Mouse (Mus musculus): ENCODE measurements around the gene Kdm2a. TPM values are rescaled to one million over a fixed set of nuclear protein-coding genes. Genes with fewer than 3 reads are reported as not detected.

The Kdm2a gene
- total RNA-seq, 1 experiment from 2014 or later, result 96.2 TPM

GRCm38 (mm10) chr19:4299574-4300270 lies 98.4 kb downstream of the Kdm2a start:
- DNase-seq, result no peak

DNA sequence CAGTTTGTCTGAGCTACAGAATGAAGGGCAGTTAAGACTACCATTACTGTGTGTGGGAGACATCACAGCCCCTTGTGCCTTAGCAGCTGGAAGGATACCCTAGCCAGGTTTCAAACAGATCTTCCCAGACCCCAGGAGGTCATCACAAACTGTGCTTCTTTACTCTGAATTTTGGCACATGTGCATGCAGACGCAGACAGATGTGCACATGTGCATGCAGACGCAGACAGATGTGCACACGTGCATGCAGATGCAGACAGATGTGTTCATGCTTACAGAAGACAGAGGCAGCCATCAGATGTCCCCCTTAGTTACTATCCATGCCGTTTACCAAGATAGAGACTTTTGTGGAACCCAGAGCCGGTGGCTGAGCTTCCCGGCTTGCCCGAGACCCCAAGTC lies 99.0 kb downstream of the Kdm2a start:
- no peak for DNase-seq

DNA sequence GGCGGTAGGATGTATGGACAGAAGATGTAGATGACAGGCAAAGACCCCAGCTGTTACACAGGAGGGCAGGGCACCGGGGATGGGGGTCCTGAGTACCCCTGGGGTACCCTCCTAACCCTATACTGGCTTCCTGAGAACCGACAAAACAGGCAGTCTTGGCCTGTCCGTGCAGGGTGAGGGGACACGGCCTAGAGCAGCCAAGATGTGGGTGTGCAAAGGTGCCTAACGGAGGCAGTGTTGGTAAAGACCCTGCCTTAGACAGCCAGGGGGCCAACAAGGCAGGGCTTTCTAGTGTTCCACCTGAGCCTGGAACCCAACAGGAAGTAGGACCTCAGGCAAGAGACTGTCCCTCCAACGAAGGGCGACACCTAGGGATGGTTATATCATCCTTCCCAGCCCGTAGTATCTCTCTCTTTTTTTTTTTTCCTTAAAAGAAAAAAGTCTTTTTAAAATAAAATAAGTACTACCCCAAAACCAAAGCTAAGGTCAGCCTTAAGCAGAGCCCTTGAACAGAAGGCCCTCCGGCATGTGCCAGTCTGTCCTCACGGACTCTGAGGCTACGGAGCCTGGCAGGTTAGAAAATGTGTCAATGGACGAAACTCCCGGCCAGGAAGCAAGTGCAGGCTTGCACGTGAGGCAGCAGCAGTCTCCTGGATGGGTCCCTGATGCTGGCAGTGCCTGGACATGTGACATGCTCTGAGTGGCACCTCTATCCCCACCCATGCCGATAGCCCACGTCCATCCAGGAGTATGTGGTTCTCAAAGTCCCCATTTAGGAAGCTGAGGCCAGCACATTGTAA lies 99.6 kb downstream of the Kdm2a start:
- DNase-seq, result no peak

- no peak for DNase-seq
Observed at GRCm38 (mm10) chr19:4297851-4298250, 100.2 kb downstream of the Kdm2a start.

DNA sequence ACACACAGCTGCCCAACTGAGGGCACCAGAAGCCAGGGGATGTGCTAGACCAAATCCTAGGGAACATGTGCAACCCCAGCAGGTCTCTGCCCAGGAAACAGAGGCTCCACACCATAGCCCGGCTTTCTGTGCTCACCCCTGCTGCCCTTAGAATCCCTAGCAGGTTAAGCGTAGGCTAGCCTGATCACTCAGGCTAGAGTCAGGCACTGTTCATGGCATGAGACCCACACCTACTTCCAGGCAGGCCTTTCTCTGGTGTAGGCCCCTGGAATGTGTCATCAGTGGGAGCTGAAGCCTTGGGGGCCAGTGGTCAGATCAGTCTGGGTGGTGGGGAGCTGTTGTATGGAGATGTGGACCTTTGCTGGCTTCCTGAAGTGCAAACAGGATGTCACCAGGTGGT lies 101.5 kb downstream of the Kdm2a start:
- DNase-seq, result no peak

- DNase-seq, result no peak
Observed at GRCm38 (mm10) chr19:4295391-4295790, 102.7 kb downstream of the Kdm2a start.

GRCm38 (mm10) chr19:4294381-4295097 lies 103.5 kb downstream of the Kdm2a start:
- DNase-seq, result peak; percentile 72

DNA sequence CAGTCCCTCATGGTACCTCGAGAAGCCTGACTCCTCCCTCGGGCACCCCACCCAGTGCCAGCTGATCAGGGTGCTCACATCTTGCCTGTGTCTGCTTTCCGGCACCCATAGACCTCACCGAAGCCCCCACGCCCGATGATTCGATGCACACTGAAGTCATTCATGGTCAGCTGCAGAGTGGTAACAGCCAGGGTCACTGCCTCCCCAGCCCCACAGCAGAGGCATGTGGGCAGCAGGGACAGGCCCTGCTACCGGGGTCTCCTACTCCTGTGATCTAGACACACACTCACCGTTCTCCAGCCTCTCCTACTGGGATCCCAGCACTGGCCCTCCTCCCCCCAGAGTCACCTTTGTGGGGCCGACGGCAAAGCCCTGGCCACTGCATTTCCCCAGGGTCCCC lies 106.9 kb downstream of the Kdm2a start:
- no peak for DNase-seq

DNA sequence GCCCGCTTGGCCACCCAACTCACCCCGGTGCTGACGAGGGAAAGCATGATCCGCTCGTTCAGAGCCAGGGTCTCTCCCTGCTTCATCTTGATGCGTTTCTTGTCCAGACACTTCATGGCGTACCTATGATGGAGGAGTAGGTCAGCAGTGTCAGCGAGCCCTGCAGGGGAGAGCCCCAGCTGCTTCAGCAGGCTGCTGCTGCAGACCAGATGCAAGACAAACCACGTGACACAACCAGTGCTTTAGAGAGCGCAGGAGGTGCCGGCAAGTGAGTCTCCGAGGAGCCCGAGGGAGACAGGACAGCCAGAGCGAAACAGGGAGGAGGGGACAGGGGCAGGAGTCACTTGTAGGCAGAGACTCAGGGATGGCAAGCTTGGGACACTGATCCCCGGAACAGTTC lies 107.3 kb downstream of the Kdm2a start:
- peak; percentile 2 for DNase-seq

GRCm38 (mm10) chr19:4283653-4284052 lies 114.4 kb downstream of the Kdm2a start:
- DNase-seq, result peak; percentile 6

DNA sequence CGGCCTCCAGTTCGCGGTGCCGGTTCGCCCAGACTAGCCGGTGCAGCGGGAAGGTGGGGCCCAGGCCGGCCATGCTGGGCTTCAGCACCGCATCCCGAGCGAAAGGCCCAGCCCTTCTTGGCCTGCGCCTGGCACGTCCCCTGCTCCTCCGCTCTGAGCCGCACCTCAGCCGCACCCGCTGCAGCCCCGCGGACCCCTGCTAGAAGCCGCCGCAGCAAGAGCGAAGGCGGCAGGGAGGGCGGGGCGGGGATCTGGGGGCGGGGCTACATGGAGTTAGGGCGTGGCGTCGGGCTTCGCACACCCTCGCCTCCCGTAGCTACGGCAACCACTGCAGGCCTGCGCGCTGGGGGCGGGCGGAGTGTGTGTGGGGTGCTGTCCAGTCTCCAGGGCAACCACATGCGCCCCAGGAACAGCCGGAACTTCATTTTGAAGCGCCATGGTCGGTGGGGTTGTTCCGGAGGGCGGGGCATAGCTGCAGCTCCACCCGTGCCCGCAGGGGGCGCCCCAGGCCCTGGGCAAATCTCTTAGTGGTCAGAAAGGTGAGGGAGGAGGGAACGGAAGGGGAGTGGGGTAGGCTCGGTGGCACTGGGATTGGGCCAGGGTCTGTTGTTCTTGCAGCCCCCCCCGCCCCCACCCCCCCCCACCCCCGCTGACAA lies 115.1 kb downstream of the Kdm2a start, which contains the start of gene Ankrd13d:
Gene Ankrd13d (minus strand): TSS at position 240 of the 656 bp plus-strand sequence.
- DNase-seq, result peak; percentile 94

- no peak for DNase-seq
Observed at GRCm38 (mm10) chr19:4280425-4280824, 117.7 kb downstream of the Kdm2a start.

DNA sequence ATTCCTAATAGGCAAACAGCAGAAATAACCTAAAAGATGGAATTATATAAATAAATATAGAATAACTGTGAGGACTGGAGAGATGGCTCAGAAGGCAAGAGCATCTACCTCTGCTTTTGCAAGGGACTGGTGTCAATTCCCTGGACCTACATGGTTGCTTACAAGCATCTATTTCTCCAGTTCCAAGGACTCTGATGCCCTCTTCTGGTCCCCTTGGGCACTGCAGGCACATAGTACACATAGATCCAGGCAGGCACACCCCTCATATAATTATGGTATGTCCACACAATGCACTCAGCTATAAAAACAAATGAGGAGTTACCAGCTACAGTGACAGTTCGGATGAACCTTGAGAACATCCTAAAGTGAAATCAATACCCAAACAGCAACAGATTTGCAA lies 118.6 kb downstream of the Kdm2a start:
- peak; percentile 24 for DNase-seq

DNA sequence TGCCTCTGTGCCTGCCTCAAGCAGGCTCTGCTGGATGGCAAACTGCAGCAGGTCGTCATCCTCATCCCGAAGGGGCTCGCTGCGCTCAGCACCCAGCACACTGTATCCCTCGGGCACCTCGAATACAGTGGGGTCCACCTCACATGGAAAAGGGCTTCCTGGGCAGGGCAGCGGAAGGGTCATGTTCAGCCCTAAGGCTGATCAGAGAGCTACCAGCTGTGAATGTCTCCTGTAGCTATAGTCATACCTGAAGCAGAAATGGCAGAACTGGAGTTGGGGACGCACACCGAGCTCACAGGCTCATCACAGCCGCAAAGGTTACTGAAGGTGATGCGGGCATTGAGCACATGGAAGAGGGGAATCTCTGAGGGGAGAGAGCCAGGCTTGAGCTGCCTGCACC lies 127.1 kb downstream of the Kdm2a start:
- no peak for DNase-seq

DNA sequence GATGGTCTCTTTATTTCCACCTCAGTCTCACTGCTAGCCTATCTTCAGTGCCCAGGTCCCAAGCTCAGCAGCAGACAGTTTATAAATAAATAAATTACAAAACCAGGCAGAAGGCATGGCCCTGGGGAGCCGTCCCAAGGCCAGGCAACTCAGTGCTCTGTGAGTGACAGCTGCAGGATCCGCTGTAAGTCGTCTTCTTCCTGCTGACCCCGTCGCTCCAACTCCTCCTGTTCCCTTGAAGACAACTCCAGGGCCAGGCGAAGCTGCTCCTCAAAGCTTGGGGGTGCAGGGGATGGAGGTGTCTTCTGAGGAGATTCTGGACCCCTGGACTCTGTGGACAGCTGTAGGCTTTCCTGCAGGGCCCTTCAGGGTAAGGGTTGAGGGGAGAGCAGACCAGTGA lies 127.9 kb downstream of the Kdm2a start:
- DNase-seq, result peak; percentile 63

DNA sequence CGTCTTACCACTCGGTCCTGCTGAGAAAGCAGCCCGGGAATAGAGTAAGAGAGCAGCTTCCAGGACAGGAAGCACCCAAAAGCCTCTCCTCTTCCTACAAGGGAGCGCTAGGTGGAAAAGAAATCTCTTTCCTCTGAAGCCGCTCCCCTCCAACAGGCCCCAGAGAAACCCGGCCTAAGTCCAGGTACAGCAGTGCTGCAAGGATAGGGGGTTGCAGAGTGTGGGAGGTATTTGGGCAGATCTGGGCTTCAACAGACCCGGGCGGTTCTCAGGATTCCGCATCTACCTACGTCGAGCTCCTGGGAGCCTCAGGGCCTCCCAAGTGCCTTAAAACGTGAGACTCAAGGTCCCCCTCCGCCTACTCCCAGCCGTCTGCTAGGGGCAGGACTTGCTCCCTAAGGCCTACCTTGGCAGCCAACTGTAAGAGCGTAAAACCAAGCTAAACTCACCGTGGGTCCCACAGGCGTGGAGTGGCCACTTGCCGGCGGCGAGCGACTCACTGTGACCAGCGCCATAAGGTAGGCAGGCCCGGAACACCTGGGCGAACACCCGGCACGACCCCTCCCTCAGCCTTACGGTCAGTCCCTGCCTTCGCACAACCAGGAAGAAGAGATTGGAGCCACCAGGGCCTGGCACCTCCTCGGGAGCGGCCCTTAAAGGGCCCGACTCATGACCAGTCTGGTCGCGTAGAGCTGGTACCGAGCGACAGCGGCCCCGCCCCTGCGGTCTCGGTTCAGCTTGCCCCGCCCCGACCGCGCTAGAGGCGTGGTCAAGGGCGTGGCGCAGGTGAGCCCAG lies 129.3 kb downstream of the Kdm2a start, which contains the start of gene Ssh3:
Gene Ssh3 (minus strand): TSS at position 615 of the 796 bp plus-strand sequence.
- DNase-seq, result peak; percentile 86

- DNase-seq, result no peak
Observed at GRCm38 (mm10) chr19:4265956-4266355, 132.1 kb downstream of the Kdm2a start.
